Mouse (Mus musculus): ENCODE measurements at regions not wholly inside any gene's neighbourhood (a gene's known extent, or its start where the extent isn't known, plus 50 kb on each side); places are given as distances from the start of the nearest gene placed in this dataset.

GRCm38 (mm10) chr14:102825525-102825924 is 156.9 kb downstream of the Kctd12 start:
- WGBS, result 90% methylated on average over 7 of the region's 7 CpGs
- H3K9me3 ChIP-seq, result no peaks in the 10 kb centered on the region
- H3K4me3 ChIP-seq, result no peak overlapping the region
- H3K27ac ChIP-seq, result no peak overlapping the region
- no peaks in the 10 kb centered on the region for H3K4me1 ChIP-seq
- no peaks in the 10 kb centered on the region for H3K36me3 ChIP-seq
- H3K4me2 ChIP-seq (replicated peaks), result no peak overlapping the region
- H3K27me3 ChIP-seq, result no peaks in the 10 kb centered on the region
- H3K9ac ChIP-seq, result no peak overlapping the region
- no peak for ATAC-seq (ENCODE audit: insufficient number of reproducible peaks, insufficient read depth, low FRiP score, low TSS enrichment)

- no peak overlapping the region for H3K9ac ChIP-seq
- no peaks in the 10 kb centered on the region for H3K36me3 ChIP-seq
- H3K4me2 ChIP-seq (replicated peaks), result no peak overlapping the region
- H3K27me3 ChIP-seq, result no peaks in the 10 kb centered on the region
- H3K4me1 ChIP-seq, result no peaks in the 10 kb centered on the region
- no peak overlapping the region for H3K4me3 ChIP-seq
- H3K9me3 ChIP-seq, result no peaks in the 10 kb centered on the region
- no peak overlapping the region for H3K27ac ChIP-seq
- WGBS, result 84% methylated on average over 5 of the region's 5 CpGs
- ATAC-seq (ENCODE audit: insufficient number of reproducible peaks, insufficient read depth, low FRiP score, low TSS enrichment), result no peak
Measured at GRCm38 (mm10) chr14:102820663-102821062, 161.8 kb downstream of the Kctd12 start.

DNA sequence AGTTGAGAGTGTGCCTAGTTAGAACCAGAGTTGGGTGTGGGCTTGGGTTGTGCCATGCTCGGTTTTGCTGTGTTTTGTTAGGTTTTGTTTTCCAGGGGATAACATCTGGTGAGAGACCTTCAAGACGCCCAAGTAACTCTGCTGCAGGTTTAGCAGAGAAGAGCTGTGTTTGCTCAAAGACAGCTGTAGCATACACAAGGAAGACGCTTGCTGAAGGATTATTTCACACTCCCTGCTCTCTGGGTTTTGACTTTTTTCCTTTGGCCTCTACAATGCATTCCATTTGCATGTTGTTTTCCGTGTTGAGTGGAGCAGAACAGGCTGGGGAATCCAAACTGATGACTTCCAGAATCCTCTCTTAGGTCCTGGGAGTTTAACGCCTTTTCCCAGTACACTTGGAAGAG is 170.8 kb downstream of the Kctd12 start:
- 40% methylated on average over 5 of the region's 5 CpGs for WGBS
- H3K27ac ChIP-seq, result peak overlapping the region; percentile 73
- peaks cover 13% of the 10 kb centered on the region; the same call in 1 of the 2 replicates for H3K4me1 ChIP-seq
- no peak for ATAC-seq (ENCODE audit: insufficient number of reproducible peaks, insufficient read depth, low FRiP score, low TSS enrichment)
- no peaks in the 10 kb centered on the region for H3K36me3 ChIP-seq
- peak overlapping the region; percentile 7; the same call in 1 of the 2 replicates for H3K4me2 ChIP-seq (replicated peaks)
- H3K27me3 ChIP-seq, result no peaks in the 10 kb centered on the region
- H3K4me3 ChIP-seq, result no peak overlapping the region
- no peak overlapping the region for H3K9ac ChIP-seq
- no peaks in the 10 kb centered on the region for H3K9me3 ChIP-seq

DNA sequence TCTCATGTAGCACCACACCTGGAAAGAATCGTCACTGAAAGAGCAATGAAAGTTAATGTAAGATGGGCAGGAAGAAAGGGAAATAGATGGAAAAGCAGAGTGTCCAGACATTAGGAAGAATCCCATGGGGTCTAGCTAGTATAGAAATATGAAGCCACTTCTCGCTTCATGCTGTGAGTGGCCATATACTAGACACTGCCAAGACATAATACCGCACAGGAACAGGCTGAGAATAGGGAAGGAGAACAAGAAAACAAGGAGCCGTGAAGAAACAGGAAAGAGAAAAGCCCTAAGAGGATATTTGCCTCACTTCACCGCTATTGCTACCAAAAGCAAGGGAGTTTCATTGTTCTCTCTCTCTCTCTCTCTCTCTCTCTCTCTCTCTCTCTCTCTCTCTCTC is 171.4 kb downstream of the Kctd12 start:
- H3K27ac ChIP-seq, result peak overlapping the region; percentile 73
- H3K4me2 ChIP-seq (replicated peaks), result 0 out of 2 replicates have a peak overlapping the region, but pooled peaks have one; percentile 7
- ATAC-seq (ENCODE audit: insufficient number of reproducible peaks, insufficient read depth, low FRiP score, low TSS enrichment), result no peak
- H3K9ac ChIP-seq, result no peak overlapping the region
- peaks cover 18% of the 10 kb centered on the region for H3K4me1 ChIP-seq
- H3K27me3 ChIP-seq, result no peaks in the 10 kb centered on the region
- H3K4me3 ChIP-seq, result no peak overlapping the region
- H3K9me3 ChIP-seq, result no peaks in the 10 kb centered on the region
- no peaks in the 10 kb centered on the region for H3K36me3 ChIP-seq
- WGBS, result 51% methylated on average over 5 of the region's 5 CpGs

- Histone ChIP-seq H3K27me3 (no peaks in the 10 kb centered on the region), H3K9me3 (no peaks in the 10 kb centered on the region), H3K4me1 (peaks cover 23% of the 10 kb centered on the region), H3K4me2 (replicated peaks) (no peak overlapping the region), H3K9ac (no peak overlapping the region), H3K27ac (peak overlapping the region; percentile 63; the same call in 1 of the 2 replicates), H3K4me3 (no peak overlapping the region), H3K36me3 (no peaks in the 10 kb centered on the region)
- no peak for ATAC-seq (ENCODE audit: insufficient number of reproducible peaks, insufficient read depth, low FRiP score, low TSS enrichment)
- WGBS, result 55% methylated on average over 7 of the region's 7 CpGs
Measured at GRCm38 (mm10) chr14:102810121-102810921, 172.1 kb downstream of the Kctd12 start.

- Histone ChIP-seq H3K27ac (0 out of 2 replicates have a peak overlapping the region, but pooled peaks have one; percentile 11), H3K4me3 (no peak overlapping the region), H3K27me3 (no peaks in the 10 kb centered on the region), H3K9ac (no peak overlapping the region), H3K4me1 (peaks cover 20% of the 10 kb centered on the region), H3K4me2 (replicated peaks) (peak overlapping the region; percentile 19; the same call in 1 of the 2 replicates), H3K9me3 (no peaks in the 10 kb centered on the region), H3K36me3 (no peaks in the 10 kb centered on the region)
- WGBS, result 38% methylated on average over 21 of the region's 21 CpGs
- no peak for ATAC-seq (ENCODE audit: insufficient number of reproducible peaks, insufficient read depth, low FRiP score, low TSS enrichment)
Measured at GRCm38 (mm10) chr14:102805936-102806923, 176.2 kb downstream of the Kctd12 start.

DNA sequence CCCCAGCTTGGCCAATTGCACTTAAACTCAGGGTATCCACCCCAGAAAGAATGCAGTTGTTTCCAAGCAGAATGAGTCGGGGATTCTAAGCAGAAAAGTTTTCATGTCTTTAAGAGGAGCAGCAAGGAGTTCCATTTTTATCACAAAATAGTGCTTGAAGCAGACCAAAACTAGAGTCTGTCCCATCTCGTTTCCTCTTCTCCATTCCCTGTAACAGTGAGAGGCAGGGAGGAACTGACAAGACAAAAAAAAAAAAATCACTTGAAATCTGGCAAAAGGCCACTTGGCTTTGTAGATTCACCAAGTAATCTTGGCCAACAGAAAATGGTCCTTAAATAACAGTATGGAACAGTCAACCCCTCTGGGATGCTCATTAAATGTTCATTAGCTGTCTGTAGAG is 186.8 kb downstream of the Kctd12 start:
- ATAC-seq (ENCODE audit: insufficient number of reproducible peaks, insufficient read depth, low FRiP score, low TSS enrichment), result no peak
- Histone ChIP-seq H3K36me3 (no peaks in the 10 kb centered on the region), H3K9me3 (no peaks in the 10 kb centered on the region), H3K27ac (no peak overlapping the region), H3K27me3 (no peaks in the 10 kb centered on the region), H3K9ac (no peak overlapping the region), H3K4me1 (no peaks in the 10 kb centered on the region), H3K4me3 (no peak overlapping the region), H3K4me2 (replicated peaks) (no peak overlapping the region)
- 83% methylated on average over 2 of the region's 2 CpGs for WGBS

DNA sequence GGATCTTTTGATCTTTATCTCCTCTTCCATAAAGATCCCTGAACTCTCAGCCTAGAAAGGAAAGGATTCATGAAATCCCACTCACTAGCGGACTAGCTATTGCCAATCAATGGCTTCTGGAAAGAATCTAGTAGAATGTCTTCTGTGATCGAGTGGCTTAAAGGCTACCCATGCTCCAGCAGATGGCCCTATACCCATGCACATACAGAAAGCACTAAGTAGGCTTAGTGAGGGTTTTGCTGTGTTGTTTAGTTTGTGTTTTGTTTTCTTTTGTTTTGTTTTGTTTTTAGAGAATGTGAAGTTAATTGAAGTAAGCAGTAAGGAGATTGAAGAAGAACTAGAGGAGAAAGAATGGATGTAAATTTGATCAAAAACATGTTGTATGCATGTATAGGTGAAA is 187.5 kb downstream of the Kctd12 start:
- H3K27me3 ChIP-seq, result no peaks in the 10 kb centered on the region

DNA sequence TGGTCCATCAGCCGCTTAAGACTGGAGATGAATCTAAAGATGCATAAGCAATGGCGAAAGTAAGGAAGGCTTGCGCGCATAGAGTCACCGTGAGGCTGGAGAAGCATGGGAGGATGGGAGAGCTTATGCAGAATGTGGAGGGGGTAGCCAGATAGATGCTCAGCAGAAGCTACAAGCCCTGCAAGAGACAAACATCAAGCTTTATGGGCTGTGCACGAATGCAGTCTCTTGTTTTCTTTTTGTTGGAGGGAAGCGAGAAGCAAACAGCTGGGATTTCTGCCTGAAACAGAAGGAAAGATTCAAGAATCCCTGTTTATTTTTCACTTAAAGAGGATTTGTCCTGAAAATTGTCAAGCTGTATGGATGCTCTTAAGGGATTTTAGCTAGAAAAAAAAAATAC is 188.7 kb downstream of the Kctd12 start:
- 85% methylated on average over 7 of the region's 7 CpGs for WGBS
- no peak overlapping the region for H3K9ac ChIP-seq
- H3K4me2 ChIP-seq (replicated peaks), result no peak overlapping the region
- no peak overlapping the region for H3K4me3 ChIP-seq
- no peaks in the 10 kb centered on the region for H3K9me3 ChIP-seq
- no peaks in the 10 kb centered on the region for H3K36me3 ChIP-seq
- no peak for ATAC-seq (ENCODE audit: insufficient number of reproducible peaks, insufficient read depth, low FRiP score, low TSS enrichment)
- no peaks in the 10 kb centered on the region for H3K4me1 ChIP-seq
- H3K27ac ChIP-seq, result no peak overlapping the region
- H3K27me3 ChIP-seq, result no peaks in the 10 kb centered on the region

More for the DNA sequence above, 187.5 kb downstream of the Kctd12 start:
- no peak overlapping the region for H3K4me3 ChIP-seq
- ATAC-seq (ENCODE audit: insufficient number of reproducible peaks, insufficient read depth, low FRiP score, low TSS enrichment), result no peak
- H3K27ac ChIP-seq, result no peak overlapping the region
- H3K9me3 ChIP-seq, result no peaks in the 10 kb centered on the region
- H3K9ac ChIP-seq, result no peak overlapping the region
- H3K36me3 ChIP-seq, result no peaks in the 10 kb centered on the region
- no peak overlapping the region for H3K4me2 ChIP-seq (replicated peaks)
- WGBS, result 88% methylated on average over 2 of the region's 2 CpGs
- no peaks in the 10 kb centered on the region for H3K4me1 ChIP-seq

DNA sequence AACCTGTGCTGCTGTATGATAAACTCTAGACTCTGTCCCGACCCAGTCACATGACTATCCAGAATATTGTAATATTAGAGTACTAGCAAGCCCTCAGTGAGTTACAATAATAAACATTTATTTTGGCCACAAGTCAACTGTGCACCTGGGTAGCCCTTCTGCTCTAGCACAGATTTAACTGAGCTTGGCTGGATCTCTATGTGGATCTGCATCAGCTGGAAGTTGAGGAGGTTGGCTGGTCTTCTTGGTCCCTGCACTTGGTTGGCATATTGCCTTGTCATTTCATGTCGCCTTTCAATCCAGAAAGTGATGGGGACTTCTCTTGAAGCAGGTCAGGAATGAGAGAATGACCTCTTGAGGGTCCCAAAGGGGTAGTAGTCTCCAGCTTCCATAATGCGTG is 191.5 kb downstream of the Kctd12 start:
- no peaks in the 10 kb centered on the region for H3K36me3 ChIP-seq
- 85% methylated on average over 3 of the region's 3 CpGs for WGBS
- H3K4me3 ChIP-seq, result no peak overlapping the region
- no peaks in the 10 kb centered on the region for H3K27me3 ChIP-seq
- H3K9me3 ChIP-seq, result no peaks in the 10 kb centered on the region
- no peak overlapping the region for H3K9ac ChIP-seq
- H3K4me2 ChIP-seq (replicated peaks), result no peak overlapping the region
- no peak for ATAC-seq (ENCODE audit: insufficient number of reproducible peaks, insufficient read depth, low FRiP score, low TSS enrichment)
- no peak overlapping the region for H3K27ac ChIP-seq
- no peaks in the 10 kb centered on the region for H3K4me1 ChIP-seq

GRCm38 (mm10) chr14:102782227-102782626 is 200.2 kb downstream of the Kctd12 start:
- Histone ChIP-seq H3K9ac (no peak overlapping the region), H3K4me1 (no peaks in the 10 kb centered on the region), H3K27me3 (no peaks in the 10 kb centered on the region), H3K4me3 (no peak overlapping the region), H3K9me3 (no peaks in the 10 kb centered on the region), H3K4me2 (replicated peaks) (no peak overlapping the region), H3K27ac (no peak overlapping the region), H3K36me3 (no peaks in the 10 kb centered on the region)
- ATAC-seq (ENCODE audit: insufficient number of reproducible peaks, insufficient read depth, low FRiP score, low TSS enrichment), result no peak
